Mouse (Mus musculus) heart, embryonic 14.5 days (tissue): Measurements from ENCODE around the gene Mgat3. TPM values are rescaled to one million over a fixed set of nuclear protein-coding genes. Genes with fewer than 3 reads are reported as not detected.
A peak's percentile ranks its signal among the peaks of the same experiment; 100 is the strongest.

Source experiments
- ATAC-seq: fragments of 200-750 bp; cut with Nextera tagmentation; 2 replicates; pipeline ENCODE4 v1.8.0; 2017; ENCODE audit warnings: low read depth, moderate TSS enrichment; ENCODE audit not compliant: insufficient number of reproducible peaks, insufficient read depth, low FRiP score
- H3K27ac ChIP-seq, 2 experiments: fragments of 200-500 bp in 1 of 2; fragments of 300-500 bp in 1 of 2; sonication (generic) in 1 of 2; replicated peaks in 1 of 2; 2 replicates each; pipeline ENCODE4 v1.5.1; 2012 to 2014; ENCODE audit warnings: low read depth in 2 of 2, low read length in 2 of 2, control low read depth in 1 of 2, mild to moderate bottlenecking in 1 of 2, mixed read lengths in 1 of 2; ENCODE audit not compliant: control insufficient read depth in 1 of 2, insufficient read depth in 1 of 2
- H3K27me3 ChIP-seq: fragments of 300-500 bp; sonication (generic); 2 replicates; pipeline ENCODE4 v1.6.1; 2014; ENCODE audit warnings: mild to moderate bottlenecking, low read length, control low read depth; ENCODE audit not compliant: control insufficient read depth, insufficient read depth
- H3K36me3 ChIP-seq: fragments of 300-500 bp; sonication (generic); 2 replicates; pipeline ENCODE4 v1.6.1; 2014; ENCODE audit warnings: mild to moderate bottlenecking, control low read depth, low read length, mixed read lengths; ENCODE audit not compliant: control insufficient read depth, insufficient read depth
- H3K4me1 ChIP-seq, 2 experiments: fragments of 200-500 bp in 1 of 2; fragments of 300-500 bp in 1 of 2; sonication (generic) in 1 of 2; 2 replicates each; pipeline ENCODE4 v1.6.1; 2012 to 2014; ENCODE audit warnings: low read length in 2 of 2, control low read depth in 1 of 2, mixed read lengths in 1 of 2; ENCODE audit not compliant: control insufficient read depth in 2 of 2, insufficient read depth in 2 of 2
- H3K4me2 ChIP-seq: fragments of 300-500 bp; sonication (generic); 2 replicates; pipeline ENCODE4 v1.6.1; 2014; ENCODE audit warnings: mild to moderate bottlenecking, low read length
- H3K4me3 ChIP-seq, 2 experiments: fragments of 200-500 bp in 1 of 2; fragments of 300-500 bp in 1 of 2; sonication (generic) in 1 of 2; 2 replicates each; pipeline ENCODE4 v1.5.1; 2012 to 2014; ENCODE audit warnings: low read length in 2 of 2, mild to moderate bottlenecking in 2 of 2, control low read depth in 1 of 2, low read depth in 1 of 2, moderate library complexity in 1 of 2; ENCODE audit not compliant: control insufficient read depth in 1 of 2, insufficient read depth in 1 of 2
- H3K9ac ChIP-seq: fragments of 300-500 bp; sonication (generic); 2 replicates; pipeline ENCODE4 v1.6.1; 2014; ENCODE audit warnings: mild to moderate bottlenecking, low read length
- H3K9me3 ChIP-seq: fragments of 300-500 bp; sonication (generic); 2 replicates; pipeline ENCODE4 v1.6.1; 2016; ENCODE audit warnings: low read length, control low read depth; ENCODE audit not compliant: control insufficient read depth
- WGBS: fragments of 180-500 bp; shearing (Covaris S2); extraction: QIAGEN DNeasy Blood & Tissue Kit; methylation state at CpG from one replicate; pipeline ENCODE4 v1.1.7; 2014; 5-methylcytosine and 5-hydroxymethylcytosine counted together
- polyA plus RNA-seq: library from polyadenylated mRNA; unstranded; fragments of >200 nt; fragmentation: Nextera tagmentation; extraction: Ambion mirVana; gene quantifications from 2 replicates; pipeline ENCODE4 v1.2.1, GENCODE M21; 2014

Mgat3 gene
- polyA plus RNA-seq: 0.78 and 1.9 TPM in 2 replicates

- no peaks in the 10 kb centered on the region for H3K9me3 ChIP-seq
- H3K4me1 ChIP-seq: peaks cover 5 to 7% of the 10 kb centered on the region in 2 experiments; a peak in 2 of 4 replicates
- peaks cover 19% of the 10 kb centered on the region for H3K27me3 ChIP-seq
- no peak within 1 kb of the TSS; a peak in 1 of 4 replicates for H3K27ac ChIP-seq
- 5% methylated on average over 36 of the region's 85 CpGs for WGBS
- H3K36me3 ChIP-seq: no peaks in the 10 kb centered on the region
- H3K9ac ChIP-seq: peak within 1 kb of the TSS; percentile 79
- H3K4me2 ChIP-seq: peak within 1 kb of the TSS; percentile 99
- 0 out of 2 replicates have a peak, but pooled peaks have one; percentile 41 for ATAC-seq
- H3K4me3 ChIP-seq: peak within 1 kb of the TSS; percentile 61 to 69
Observed at GRCm38 (mm10) chr15:80173001-80173771, at the start of gene Mgat3. TSS of gene Mgat3 (plus strand) at chr15:80173721.

GRCm38 (mm10) chr15:80124651-80125050 lies 48.9 kb upstream of the Mgat3 start:
- no peak overlapping the region for H3K4me3 ChIP-seq
- no peaks in the 10 kb centered on the region for H3K9me3 ChIP-seq
- no peaks in the 10 kb centered on the region for H3K36me3 ChIP-seq
- ATAC-seq: no peak
- no peak overlapping the region for H3K4me2 ChIP-seq
- H3K27ac ChIP-seq: no peak overlapping the region
- no peaks in the 10 kb centered on the region for H3K27me3 ChIP-seq
- WGBS: 79% methylated on average over 4 of the region's 4 CpGs
- 0 out of 4 replicates have a peak, but pooled peaks cover 0 to 3% of the 10 kb centered on the region in 2 experiments for H3K4me1 ChIP-seq
- no peak overlapping the region for H3K9ac ChIP-seq

DNA sequence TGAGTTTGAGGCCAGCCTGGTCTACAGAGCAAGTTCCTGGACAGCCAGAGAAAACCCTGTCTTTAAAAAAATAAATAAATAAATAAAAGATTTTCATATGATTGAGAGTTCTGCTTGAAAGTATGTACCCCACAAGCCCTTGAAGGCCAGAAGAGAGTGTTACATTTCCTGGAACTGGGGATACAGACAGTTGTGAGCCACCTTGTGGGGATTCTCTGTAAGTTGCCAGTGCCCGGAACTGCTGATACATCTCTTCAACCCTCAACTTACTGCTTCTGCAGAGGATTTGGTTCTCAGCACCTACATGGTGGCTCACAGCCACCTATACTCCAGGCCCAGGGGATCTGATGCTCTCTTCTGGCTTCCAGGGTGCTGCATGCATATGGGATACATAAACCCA lies 46.3 kb upstream of the Mgat3 start:
- Histone ChIP-seq H3K4me2 (no peak overlapping the region), H3K4me1 (0 out of 4 replicates have a peak, but pooled peaks cover 0 to 3% of the 10 kb centered on the region in 2 experiments), H3K4me3 (no peak overlapping the region), H3K27me3 (no peaks in the 10 kb centered on the region), H3K9ac (no peak overlapping the region), H3K27ac (no peak overlapping the region), H3K9me3 (no peaks in the 10 kb centered on the region), H3K36me3 (no peaks in the 10 kb centered on the region)
- ATAC-seq: no peak
- WGBS: 50% methylated on average over 1 of the region's 1 CpGs

DNA sequence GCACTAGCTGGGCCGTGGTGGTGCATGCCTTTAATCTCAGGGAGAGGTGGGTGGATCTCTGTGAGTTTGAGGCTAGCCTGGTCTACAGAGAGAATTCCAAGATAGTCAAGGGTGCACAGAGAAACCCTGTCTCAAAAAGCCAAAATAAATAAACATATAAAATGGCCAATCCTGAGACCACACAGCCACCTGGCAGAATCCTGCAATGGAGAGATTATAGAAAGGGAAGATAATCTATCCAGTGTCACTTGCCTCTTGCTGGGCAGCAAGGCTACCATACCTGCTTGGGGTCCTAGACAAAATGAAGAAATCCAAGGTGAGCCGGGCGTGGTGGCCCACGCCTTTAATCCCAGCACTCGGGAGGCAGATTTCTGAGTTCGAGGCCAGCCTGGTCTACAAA lies 43.5 kb upstream of the Mgat3 start:
- Histone ChIP-seq H3K27me3 (no peaks in the 10 kb centered on the region), H3K27ac (no peak overlapping the region), H3K9ac (no peak overlapping the region), H3K36me3 (no peaks in the 10 kb centered on the region), H3K9me3 (no peaks in the 10 kb centered on the region), H3K4me1 (peaks cover 12 to 16% of the 10 kb centered on the region in 2 experiments), H3K4me3 (no peak overlapping the region), H3K4me2 (no peak overlapping the region)
- WGBS: 91% methylated on average over 6 of the region's 6 CpGs
- ATAC-seq: no peak

GRCm38 (mm10) chr15:80130689-80131088 lies 42.8 kb upstream of the Mgat3 start:
- 45% methylated on average over 5 of the region's 5 CpGs for WGBS
- no peak for ATAC-seq
- Histone ChIP-seq H3K9me3 (no peaks in the 10 kb centered on the region), H3K27me3 (no peaks in the 10 kb centered on the region), H3K9ac (no peak overlapping the region), H3K4me2 (no peak overlapping the region), H3K4me3 (no peak overlapping the region), H3K36me3 (no peaks in the 10 kb centered on the region), H3K27ac (no peak overlapping the region), H3K4me1 (peaks cover 12 to 23% of the 10 kb centered on the region in 2 experiments)

DNA sequence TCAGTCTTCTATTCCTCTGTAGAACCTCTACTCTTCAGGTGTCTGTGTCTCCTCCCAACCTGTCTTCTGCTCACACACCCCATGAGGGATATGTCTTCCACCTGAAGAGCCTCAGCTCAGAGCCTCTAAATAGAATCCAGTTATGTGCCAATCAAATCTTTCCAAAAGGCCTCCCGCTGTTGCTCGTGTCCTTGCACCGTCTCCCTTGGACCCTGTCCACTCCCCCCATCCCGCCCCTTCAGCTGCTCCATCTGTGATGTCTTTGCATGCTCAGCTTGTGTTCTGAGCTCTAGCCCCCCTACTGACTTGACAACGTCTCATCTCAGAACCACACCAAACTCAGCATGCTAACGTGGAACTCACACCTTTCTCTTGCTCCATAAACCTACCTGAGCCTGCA lies 42.1 kb upstream of the Mgat3 start:
- Histone ChIP-seq H3K9ac (no peak overlapping the region), H3K27ac (no peak overlapping the region), H3K4me1 (peaks cover 12 to 29% of the 10 kb centered on the region in 2 experiments), H3K9me3 (no peaks in the 10 kb centered on the region), H3K27me3 (no peaks in the 10 kb centered on the region), H3K4me3 (no peak overlapping the region), H3K36me3 (0 out of 2 replicates have a peak, but pooled peaks cover under 1% of the 10 kb centered on the region), H3K4me2 (no peak overlapping the region)
- 69% methylated on average over 6 of the region's 6 CpGs for WGBS
- ATAC-seq: no peak

DNA sequence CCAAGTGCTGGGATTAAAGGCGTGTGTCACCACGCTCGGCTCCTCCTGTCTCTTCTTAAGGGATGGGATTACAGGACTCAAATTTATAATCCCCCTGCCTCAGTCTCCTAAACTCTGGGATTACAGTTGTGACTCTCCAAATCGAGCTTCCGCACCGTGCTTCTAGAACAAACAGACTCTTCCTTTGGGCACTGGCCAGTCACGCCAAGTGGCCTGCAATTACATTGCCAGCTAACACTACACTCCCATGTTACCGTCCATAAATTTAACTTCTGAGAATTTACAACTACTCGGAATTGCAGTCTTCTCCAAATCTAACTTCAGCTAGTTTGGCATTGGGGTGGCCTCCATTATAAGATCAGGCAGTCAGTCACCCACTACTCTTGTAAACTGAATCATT lies 41.1 kb upstream of the Mgat3 start:
- H3K27me3 ChIP-seq: no peaks in the 10 kb centered on the region
- H3K4me1 ChIP-seq: peaks cover 12 to 29% of the 10 kb centered on the region in 2 experiments
- H3K9ac ChIP-seq: peak overlapping the region; percentile 95
- ATAC-seq: no peak
- peaks cover 5% of the 10 kb centered on the region; the same call in 1 of the 2 replicates for H3K36me3 ChIP-seq
- 79% methylated on average over 9 of the region's 9 CpGs for WGBS
- H3K4me3 ChIP-seq: peak overlapping the region in 1 of 2 experiments; percentile 74; a peak in 3 of 4 replicates
- peak overlapping the region; percentile 98 for H3K4me2 ChIP-seq
- no peaks in the 10 kb centered on the region for H3K9me3 ChIP-seq
- H3K27ac ChIP-seq: peak overlapping the region in 1 of 2 experiments; percentile 100; a peak in 2 of 4 replicates
